Mouse (Mus musculus): ENCODE results near the gene Adgrb3.

- no peak for TF ChIP-seq CTCF (IDR thresholded peaks at IDR 0.05; ENCODE audit: extremely low read depth, insufficient read depth, insufficient read length, insufficient replicate concordance)
- no peak for TF ChIP-seq POLR2A (IDR thresholded peaks at IDR 0.05; ENCODE audit: low read depth, low read length)
These were observed 504.1 kb downstream of the Adgrb3 start for GRCm38 (mm10) chr1:25325406-25325805.
